Mouse (Mus musculus): ENCODE results near the gene Zdhhc16.
"Not testable (repeated sequence)": the region's sequence is repeated elsewhere in the genome, so short reads cannot be mapped to it uniquely, and the experiment has no call there.

The Zdhhc16 gene

GRCm38 (mm10) chr19:41913774-41914591, 19.3 kb upstream of the Zdhhc16 start:
- no peak for DNase-seq (ENCODE audit: low spot score)

- not testable (repeated sequence) for DNase-seq (ENCODE audit: low spot score)
These were observed 18.7 kb upstream of the Zdhhc16 start for GRCm38 (mm10) chr19:41914592-41914882.

GRCm38 (mm10) chr19:41915294-41915693, 18.0 kb upstream of the Zdhhc16 start:
- no peak for DNase-seq (ENCODE audit: low spot score)

- DNase-seq (ENCODE audit: low spot score): no peak
These were observed 16.4 kb upstream of the Zdhhc16 start for GRCm38 (mm10) chr19:41916853-41917252.

- no peak for DNase-seq (ENCODE audit: low spot score)
These were observed 13.8 kb upstream of the Zdhhc16 start for GRCm38 (mm10) chr19:41919471-41919870.

GRCm38 (mm10) chr19:41920412-41921067, 12.7 kb upstream of the Zdhhc16 start:
- DNase-seq (ENCODE audit: low spot score): no peak

GRCm38 (mm10) chr19:41932686-41933085, 594 bp upstream of the Zdhhc16 start:
- no peak for DNase-seq (ENCODE audit: low spot score)

GRCm38 (mm10) chr19:41934124-41934523, 844 bp downstream of the Zdhhc16 start:
- no peak for DNase-seq (ENCODE audit: low spot score)

GRCm38 (mm10) chr19:41935921-41936320, 2.6 kb downstream of the Zdhhc16 start:
- DNase-seq (ENCODE audit: low spot score): no peak

GRCm38 (mm10) chr19:41938539-41938938, 5.3 kb downstream of the Zdhhc16 start:
- DNase-seq (ENCODE audit: low spot score): no peak

GRCm38 (mm10) chr19:41943841-41944240, 10.6 kb downstream of the Zdhhc16 start:
- DNase-seq (ENCODE audit: low spot score): no peak

GRCm38 (mm10) chr19:41952287-41952686, 19.0 kb downstream of the Zdhhc16 start:
- DNase-seq (ENCODE audit: low spot score): no peak

- DNase-seq (ENCODE audit: low spot score): no peak
These were observed 20.3 kb downstream of the Zdhhc16 start for GRCm38 (mm10) chr19:41953574-41953973.

- DNase-seq (ENCODE audit: low spot score): no peak
These were observed 36.3 kb downstream of the Zdhhc16 start for GRCm38 (mm10) chr19:41969618-41970017.

- DNase-seq (ENCODE audit: low spot score): no peak
These were observed 40.9 kb downstream of the Zdhhc16 start for GRCm38 (mm10) chr19:41973891-41974794.

GRCm38 (mm10) chr19:41980422-41980818, 47.1 kb downstream of the Zdhhc16 start:
- no peak for DNase-seq (ENCODE audit: low spot score)

GRCm38 (mm10) chr19:41980819-41981594, 47.7 kb downstream of the Zdhhc16 start, which contains the start of gene Mms19:
TSS of gene Mms19 (minus strand) at chr19:41981157.
- DNase-seq (ENCODE audit: low spot score): peak; percentile 95

- peak; percentile 89 for DNase-seq (ENCODE audit: low spot score)
These were observed 48.3 kb downstream of the Zdhhc16 start, which contains the start of gene Ubtd1 for GRCm38 (mm10) chr19:41981595-41981927. TSS of gene Ubtd1 (plus strand) at chr19:41981763.

- DNase-seq (ENCODE audit: low spot score): no peak
These were observed 48.9 kb downstream of the Zdhhc16 start for GRCm38 (mm10) chr19:41981931-41982790.

- DNase-seq (ENCODE audit: low spot score): no peak
These were observed 49.5 kb downstream of the Zdhhc16 start for GRCm38 (mm10) chr19:41982791-41983150.

GRCm38 (mm10) chr19:41985994-41986393, 52.7 kb downstream of the Zdhhc16 start:
- DNase-seq (ENCODE audit: low spot score): no peak

All from urinary bladder, postnatal 10 days (tissue).